Mouse (Mus musculus) forebrain, embryonic 12.5 days (tissue): ENCODE results near the gene Kif3a. TPM values are rescaled to one million over a fixed set of nuclear protein-coding genes. Genes with fewer than 3 reads are reported as not detected.

ENCODE experiments used
- ATAC-seq: fragments of 200-750 bp; cut with Nextera tagmentation; 2 replicates; pipeline ENCODE4 v1.8.0; 2017; ENCODE audit warnings: moderate TSS enrichment; ENCODE audit not compliant: low FRiP score
- H3K27ac ChIP-seq: fragments of 300-500 bp; sonication (generic); 2 replicates; pipeline ENCODE4 v1.5.1; 2016; ENCODE audit warnings: mild to moderate bottlenecking
- H3K27me3 ChIP-seq: fragments of 300-500 bp; sonication (generic); 2 replicates; pipeline ENCODE4 v1.6.1; 2016; ENCODE audit warnings: mild to moderate bottlenecking
- H3K36me3 ChIP-seq: fragments of 300-500 bp; sonication (generic); replicated peaks from 2 replicates; pipeline ENCODE4 v1.6.1; 2016; ENCODE audit warnings: mild to moderate bottlenecking
- H3K4me1 ChIP-seq: fragments of 300-500 bp; sonication (generic); 2 replicates; pipeline ENCODE4 v1.6.1; 2016
- H3K4me2 ChIP-seq: fragments of 300-500 bp; sonication (generic); 2 replicates; pipeline ENCODE4 v1.6.1; 2016; ENCODE audit warnings: mild to moderate bottlenecking, moderate library complexity
- H3K4me3 ChIP-seq: fragments of 300-500 bp; sonication (generic); replicated peaks from 2 replicates; pipeline ENCODE4 v1.5.1; 2016; ENCODE audit warnings: mild to moderate bottlenecking
- H3K9ac ChIP-seq: fragments of 300-500 bp; sonication (generic); 2 replicates; pipeline ENCODE4 v1.6.1; 2016; ENCODE audit warnings: mild to moderate bottlenecking
- H3K9me3 ChIP-seq: fragments of 300-500 bp; sonication (generic); 2 replicates; pipeline ENCODE4 v1.6.1; 2016
- WGBS: fragments of 180-500 bp; shearing (Covaris S2); methylation state at CpG from one replicate; pipeline ENCODE4 v1.1.7; 2016; 5-methylcytosine and 5-hydroxymethylcytosine counted together
- polyA plus RNA-seq: library from polyadenylated mRNA; unstranded; fragments of >200 nt; fragmentation: Nextera tagmentation; extraction: Ambion mirVana; gene quantifications from 2 replicates; pipeline ENCODE4 v1.2.1, GENCODE M21; 2016

Gene Kif3a
- 120 and 145 TPM in 2 replicates for polyA plus RNA-seq

GRCm38 (mm10) chr11:53567224-53568014 is at the start of gene Kif3a:
TSS of gene Kif3a (plus strand) at chr11:53567379.
- Histone ChIP-seq H3K27me3 (no peaks in the 10 kb centered on the region), H3K9ac (peak within 1 kb of the TSS; percentile 84), H3K4me1 (peaks cover 21% of the 10 kb centered on the region), H3K4me2 (peak within 1 kb of the TSS; percentile 75), H3K36me3 (peaks cover 19% of the 10 kb centered on the region), H3K9me3 (no peaks in the 10 kb centered on the region), H3K4me3 (peak within 1 kb of the TSS; percentile 87), H3K27ac (peak within 1 kb of the TSS; percentile 82)
- WGBS, result under 1% methylated on average over 69 of the region's 69 CpGs
- ATAC-seq, result peak; percentile 97

GRCm38 (mm10) chr11:53518759-53519158 is 48.4 kb upstream of the Kif3a start:
- Histone ChIP-seq H3K36me3 (no peaks in the 10 kb centered on the region), H3K9ac (no peak overlapping the region), H3K4me2 (no peak overlapping the region), H3K4me3 (no peak overlapping the region), H3K9me3 (no peaks in the 10 kb centered on the region), H3K27me3 (peaks cover 18% of the 10 kb centered on the region), H3K4me1 (peaks cover 25% of the 10 kb centered on the region), H3K27ac (no peak overlapping the region)
- no peak for ATAC-seq
- WGBS, result 58% methylated on average over 5 of the region's 5 CpGs

- Histone ChIP-seq H3K4me2 (peak within 1 kb of the TSS; percentile 75), H3K9ac (peak within 1 kb of the TSS; percentile 90), H3K4me1 (peaks cover 30% of the 10 kb centered on the region), H3K9me3 (no peaks in the 10 kb centered on the region), H3K4me3 (peak within 1 kb of the TSS; percentile 79), H3K27me3 (peaks cover 18% of the 10 kb centered on the region), H3K27ac (peak within 1 kb of the TSS; percentile 32; the same call in 1 of the 2 replicates), H3K36me3 (no peaks in the 10 kb centered on the region)
- 5% methylated on average over 65 of the region's 79 CpGs for WGBS
- ATAC-seq, result peak; percentile 87
These were observed 47.7 kb upstream of the Kif3a start, which contains the start of gene Sept8 for GRCm38 (mm10) chr11:53519207-53520121. TSS of gene Sept8 (plus strand) at chr11:53519257.

- ATAC-seq, result peak; percentile 45; the same call in 1 of the 2 replicates
These were observed 46.8 kb upstream of the Kif3a start for GRCm38 (mm10) chr11:53520122-53520978.

GRCm38 (mm10) chr11:53521120-53521820 is 45.9 kb upstream of the Kif3a start:
- ATAC-seq, result no peak
- H3K9me3 ChIP-seq, result no peaks in the 10 kb centered on the region
- WGBS, result 59% methylated on average over 16 of the region's 16 CpGs
- H3K27me3 ChIP-seq, result peaks cover 18% of the 10 kb centered on the region
- H3K4me1 ChIP-seq, result peaks cover 30% of the 10 kb centered on the region
- peak overlapping the region; percentile 25 for H3K9ac ChIP-seq
- H3K27ac ChIP-seq, result no peak overlapping the region
- H3K36me3 ChIP-seq, result no peaks in the 10 kb centered on the region
- peak overlapping the region; percentile 75 for H3K4me2 ChIP-seq
- peak overlapping the region; percentile 79 for H3K4me3 ChIP-seq

More at GRCm38 (mm10) chr11:53520122-53520978, 46.8 kb upstream of the Kif3a start:
- 2% methylated on average over 20 of the region's 24 CpGs for WGBS
- Histone ChIP-seq H3K9ac (peak overlapping the region; percentile 90), H3K4me1 (peaks cover 30% of the 10 kb centered on the region), H3K27ac (peak overlapping the region; percentile 66), H3K27me3 (peaks cover 18% of the 10 kb centered on the region), H3K9me3 (no peaks in the 10 kb centered on the region), H3K36me3 (no peaks in the 10 kb centered on the region), H3K4me3 (peak overlapping the region; percentile 79), H3K4me2 (peak overlapping the region; percentile 75)

GRCm38 (mm10) chr11:53521821-53522131 is 45.4 kb upstream of the Kif3a start:
- no peak overlapping the region for H3K9ac ChIP-seq
- H3K27ac ChIP-seq, result no peak overlapping the region
- H3K4me1 ChIP-seq, result peaks cover 30% of the 10 kb centered on the region
- WGBS, result 91% methylated on average over 7 of the region's 7 CpGs
- ATAC-seq, result no peak
- no peaks in the 10 kb centered on the region for H3K9me3 ChIP-seq
- no peaks in the 10 kb centered on the region for H3K36me3 ChIP-seq
- H3K27me3 ChIP-seq, result peaks cover 18% of the 10 kb centered on the region
- no peak overlapping the region for H3K4me3 ChIP-seq
- H3K4me2 ChIP-seq, result peak overlapping the region; percentile 75; the same call in 1 of the 2 replicates

- H3K27ac ChIP-seq, result no peak overlapping the region
- H3K36me3 ChIP-seq, result no peaks in the 10 kb centered on the region
- WGBS, result 93% methylated on average over 3 of the region's 3 CpGs
- no peak for ATAC-seq
- no peak overlapping the region for H3K4me2 ChIP-seq
- H3K4me3 ChIP-seq, result no peak overlapping the region
- H3K9ac ChIP-seq, result no peak overlapping the region
- no peaks in the 10 kb centered on the region for H3K9me3 ChIP-seq
- peaks cover 18% of the 10 kb centered on the region for H3K27me3 ChIP-seq
- peaks cover 30% of the 10 kb centered on the region for H3K4me1 ChIP-seq
These were observed 44.8 kb upstream of the Kif3a start for GRCm38 (mm10) chr11:53522362-53522761.

GRCm38 (mm10) chr11:53522930-53523329 is 44.2 kb upstream of the Kif3a start:
- peaks cover 30% of the 10 kb centered on the region for H3K4me1 ChIP-seq
- 79% methylated on average over 9 of the region's 9 CpGs for WGBS

GRCm38 (mm10) chr11:53523545-53524405 is 43.4 kb upstream of the Kif3a start:
- no peak overlapping the region for H3K27ac ChIP-seq
- no peak overlapping the region for H3K4me2 ChIP-seq
- no peak overlapping the region for H3K4me3 ChIP-seq
- H3K9me3 ChIP-seq, result no peaks in the 10 kb centered on the region
- peaks cover 30% of the 10 kb centered on the region for H3K4me1 ChIP-seq
- no peak overlapping the region for H3K9ac ChIP-seq
- ATAC-seq, result no peak
- no peaks in the 10 kb centered on the region for H3K36me3 ChIP-seq
- WGBS, result 90% methylated on average over 14 of the region's 14 CpGs
- peaks cover 5% of the 10 kb centered on the region for H3K27me3 ChIP-seq

More at GRCm38 (mm10) chr11:53522930-53523329, 44.2 kb upstream of the Kif3a start:
- Histone ChIP-seq H3K27ac (no peak overlapping the region), H3K9me3 (no peaks in the 10 kb centered on the region), H3K36me3 (no peaks in the 10 kb centered on the region), H3K4me2 (no peak overlapping the region), H3K27me3 (peaks cover 13% of the 10 kb centered on the region), H3K9ac (no peak overlapping the region), H3K4me3 (no peak overlapping the region)
- ATAC-seq, result no peak

GRCm38 (mm10) chr11:53524905-53525304 is 42.3 kb upstream of the Kif3a start:
- H3K27ac ChIP-seq, result no peak overlapping the region
- H3K9ac ChIP-seq, result 0 out of 2 replicates have a peak overlapping the region, but pooled peaks have one; percentile 7
- H3K4me2 ChIP-seq, result no peak overlapping the region
- H3K4me1 ChIP-seq, result peaks cover 31% of the 10 kb centered on the region
- no peaks in the 10 kb centered on the region for H3K9me3 ChIP-seq
- H3K27me3 ChIP-seq, result no peaks in the 10 kb centered on the region
- ATAC-seq, result no peak
- H3K36me3 ChIP-seq, result no peaks in the 10 kb centered on the region
- no peak overlapping the region for H3K4me3 ChIP-seq
- WGBS, result 59% methylated on average over 6 of the region's 6 CpGs
